Mouse (Mus musculus) layer of hippocampus, postnatal 10 days (tissue): ENCODE results near the gene 6330409D20Rik. TPM values are rescaled to one million over a fixed set of nuclear protein-coding genes. Genes with fewer than 3 reads are reported as not detected.

Source experiments
- DNase-seq, 2 experiments: peaks; one replicate each; pipeline ENCODE4 v3.0.0; 2021; ENCODE audit warnings: low spot score in 2 of 2
- long read RNA-seq: library from polyadenylated mRNA; stranded (forward); transcript quantifications from one replicate; pipeline ENCODE4 v2.0.0, GENCODE M21; 2023
- total RNA-seq, 2 experiments: library from RNA; stranded (reverse); gene quantifications; 2 replicates each; pipeline ENCODE4 v1.2.3; 2021

6330409D20Rik gene
- total RNA-seq, result 1 to 10 TPM; 2.1 to 3.2 TPM
- long read RNA-seq, partial matches to known transcripts, result 0 of 4 reads
- long read RNA-seq, other reads (novel, unspliced or antisense), result 2 of 4 reads

GRCm38 (mm10) chr2:32740916-32741272 is at the start of gene 6330409D20Rik:
Gene 6330409D20Rik (minus strand): TSS chr2:32741016.
- no peak for DNase-seq

GRCm38 (mm10) chr2:32788581-32788980 is 47.8 kb upstream of the 6330409D20Rik start:
- DNase-seq, result no peak

- DNase-seq, result no peak
These were observed 46.4 kb upstream of the 6330409D20Rik start for GRCm38 (mm10) chr2:32787176-32787575.

GRCm38 (mm10) chr2:32784048-32784681 is 43.3 kb upstream of the 6330409D20Rik start, which contains the start of gene Cfap157:
Gene Cfap157 (minus strand): TSS chr2:32784428.
- DNase-seq, result no peak

GRCm38 (mm10) chr2:32781710-32782109 is 40.9 kb upstream of the 6330409D20Rik start:
- DNase-seq, result no peak

- DNase-seq, result no peak
These were observed 38.9 kb upstream of the 6330409D20Rik start for GRCm38 (mm10) chr2:32779714-32780113.

- DNase-seq, result peak; percentile 71 to 74
These were observed 38.3 kb upstream of the 6330409D20Rik start for GRCm38 (mm10) chr2:32779131-32779530.

GRCm38 (mm10) chr2:32778081-32778480 is 37.3 kb upstream of the 6330409D20Rik start:
- no peak for DNase-seq

GRCm38 (mm10) chr2:32776192-32776591 is 35.4 kb upstream of the 6330409D20Rik start:
- DNase-seq, result no peak

- peak; percentile 96 to 97 for DNase-seq
These were observed 34.7 kb upstream of the 6330409D20Rik start, which contains the start of the genes Ttc16 and Ptrh1 for GRCm38 (mm10) chr2:32775359-32776074. Gene Ttc16 (minus strand): TSS chr2:32775633. Gene Ptrh1 (plus strand): TSS chr2:32775786.

- DNase-seq, result no peak
These were observed 31.9 kb upstream of the 6330409D20Rik start for GRCm38 (mm10) chr2:32772626-32773279.

GRCm38 (mm10) chr2:32771886-32772285 is 31.1 kb upstream of the 6330409D20Rik start:
- no peak for DNase-seq

GRCm38 (mm10) chr2:32769327-32770085 is 28.7 kb upstream of the 6330409D20Rik start:
- DNase-seq, result no peak

- no peak for DNase-seq
These were observed 28.0 kb upstream of the 6330409D20Rik start for GRCm38 (mm10) chr2:32768661-32769285.

GRCm38 (mm10) chr2:32767241-32767640 is 26.4 kb upstream of the 6330409D20Rik start:
- DNase-seq, result no peak

- DNase-seq, result no peak
These were observed 22.5 kb upstream of the 6330409D20Rik start for GRCm38 (mm10) chr2:32763353-32763752.

GRCm38 (mm10) chr2:32761859-32762258 is 21.0 kb upstream of the 6330409D20Rik start:
- DNase-seq, result no peak

GRCm38 (mm10) chr2:32761361-32761760 is 20.5 kb upstream of the 6330409D20Rik start:
- no peak for DNase-seq

GRCm38 (mm10) chr2:32759001-32759400 is 18.2 kb upstream of the 6330409D20Rik start:
- no peak for DNase-seq

GRCm38 (mm10) chr2:32758503-32758902 is 17.7 kb upstream of the 6330409D20Rik start:
- no peak for DNase-seq
